Mouse (Mus musculus) activated CD4-positive, CD25-positive, alpha-beta regulatory T cell, adult 4 months (primary cell): ENCODE data around the gene Ntpcr. TPM values are rescaled to one million over a fixed set of nuclear protein-coding genes. Genes with fewer than 3 reads are reported as not detected.
A peak's percentile ranks its signal among the peaks of the same experiment; 100 is the strongest.

Source experiments
- ATAC-seq: one replicate; pipeline ENCODE4 v1.8.0; 2017
- polyA plus RNA-seq, 2 experiments: library from polyadenylated mRNA; unstranded; fragments of 100-300 nt; shearing (Covaris generic); gene quantifications; one replicate each; pipeline ENCODE4 v1.2.1; 2017

Gene Ntpcr
- polyA plus RNA-seq, 2 experiments from 2014 or later: 31.1 to 34.3 TPM

DNA sequence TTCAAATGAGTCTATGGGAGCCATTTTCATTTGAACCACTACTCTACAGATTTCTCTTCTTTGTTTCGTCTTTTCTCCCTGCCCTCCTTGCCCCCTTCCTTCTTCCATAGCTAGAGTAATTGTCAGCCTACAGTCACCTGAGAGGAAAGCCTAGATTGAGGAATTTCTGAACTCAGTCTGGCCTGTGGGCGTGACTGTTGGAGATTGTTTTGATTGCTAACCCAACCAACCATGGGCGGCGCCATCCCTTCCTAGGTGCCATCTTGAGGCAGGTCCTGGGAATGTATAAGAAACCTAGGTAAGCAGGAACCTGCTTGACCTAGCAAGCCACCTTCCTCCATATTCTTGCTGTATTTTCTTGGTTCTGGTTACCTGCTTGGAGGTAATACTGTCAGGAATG lies 3.6 kb upstream of the Ntpcr start:
- no peak for ATAC-seq

DNA sequence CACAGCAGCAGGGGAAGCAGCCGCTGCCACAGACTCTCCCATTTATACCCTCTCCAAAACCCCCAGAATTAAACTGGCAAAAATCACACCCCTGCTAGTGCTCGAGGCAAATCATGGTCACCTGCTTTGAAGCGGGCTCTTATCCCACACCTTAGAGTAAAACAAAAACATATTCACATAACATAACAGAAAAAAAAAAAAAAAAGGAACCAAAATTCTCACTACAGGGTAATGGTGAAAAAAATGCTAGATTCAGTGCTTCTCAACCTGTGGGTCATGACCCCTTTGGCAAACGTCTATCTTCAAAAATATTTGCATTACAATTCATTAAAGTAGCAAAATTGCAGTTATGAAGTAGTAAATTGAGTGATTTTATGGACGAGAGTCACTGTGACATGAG lies 2.8 kb upstream of the Ntpcr start:
- no peak for ATAC-seq

DNA sequence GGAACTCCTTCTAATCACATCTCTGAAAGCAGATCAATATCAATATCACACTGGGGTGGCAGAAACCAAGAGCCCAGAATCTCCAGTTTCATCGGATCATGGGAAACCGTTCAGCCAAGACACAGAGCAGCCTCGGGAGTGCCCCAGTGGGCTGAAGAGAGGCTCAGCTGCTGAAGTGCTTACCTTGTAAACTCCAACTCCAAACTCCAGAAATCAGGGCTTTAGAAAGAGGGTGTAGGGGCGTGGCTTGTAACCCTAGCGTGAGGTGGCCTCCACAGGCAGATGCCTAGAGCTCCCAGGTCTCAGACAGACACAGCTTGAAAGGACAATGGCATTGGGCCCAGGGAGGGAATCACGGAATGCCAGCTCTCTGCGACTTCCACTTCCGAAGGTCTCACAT lies 2.0 kb upstream of the Ntpcr start:
- ATAC-seq: no peak

DNA sequence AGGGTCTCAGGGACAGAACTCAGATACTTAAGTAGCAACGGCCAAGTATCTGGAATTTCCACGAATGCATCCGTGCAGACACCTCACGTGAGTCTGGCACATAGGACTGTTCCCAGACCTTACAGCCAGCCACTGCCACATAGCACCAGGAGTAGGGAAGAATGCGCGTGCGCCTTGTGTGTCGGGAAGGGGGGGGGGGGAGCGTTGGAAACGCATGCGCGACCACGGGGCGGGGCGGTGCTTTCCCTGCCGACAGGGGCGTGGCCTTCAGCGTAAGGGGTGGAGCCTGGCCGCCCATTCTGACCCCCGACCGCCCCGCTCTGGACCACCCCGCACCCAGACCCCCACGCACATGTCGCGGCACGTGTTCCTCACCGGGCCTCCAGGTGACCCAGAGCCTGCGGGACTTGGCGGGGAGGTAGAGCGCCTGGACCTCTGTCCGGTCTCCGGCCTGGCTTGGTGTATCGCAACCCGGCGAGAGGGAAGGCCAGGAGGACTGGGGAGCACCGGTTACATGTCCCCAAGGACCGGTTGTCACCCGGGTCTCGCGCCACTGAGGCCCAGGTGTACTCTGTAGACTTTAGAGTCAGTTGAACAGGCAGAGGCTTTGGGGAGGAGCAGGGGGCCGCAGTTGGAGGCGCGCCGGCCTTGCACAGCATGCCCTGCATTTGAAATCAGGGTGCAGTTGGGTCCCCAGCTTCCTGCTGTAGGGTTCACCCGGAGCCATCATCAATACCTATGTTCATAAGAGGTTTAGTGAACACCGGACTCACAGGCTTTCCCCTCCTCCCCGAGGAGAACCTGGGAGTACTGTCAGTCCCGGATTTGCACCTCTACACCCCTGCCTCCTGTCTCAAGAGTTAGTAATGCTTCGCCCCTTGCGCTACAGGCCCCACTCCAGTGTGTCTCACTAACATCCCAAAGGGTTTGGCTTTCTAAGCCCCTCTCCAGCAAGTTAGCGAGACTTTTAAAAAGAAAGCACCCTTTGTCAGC lies 4.5 kb downstream of the Ntpcr start:
- peak; percentile 71 for ATAC-seq

DNA sequence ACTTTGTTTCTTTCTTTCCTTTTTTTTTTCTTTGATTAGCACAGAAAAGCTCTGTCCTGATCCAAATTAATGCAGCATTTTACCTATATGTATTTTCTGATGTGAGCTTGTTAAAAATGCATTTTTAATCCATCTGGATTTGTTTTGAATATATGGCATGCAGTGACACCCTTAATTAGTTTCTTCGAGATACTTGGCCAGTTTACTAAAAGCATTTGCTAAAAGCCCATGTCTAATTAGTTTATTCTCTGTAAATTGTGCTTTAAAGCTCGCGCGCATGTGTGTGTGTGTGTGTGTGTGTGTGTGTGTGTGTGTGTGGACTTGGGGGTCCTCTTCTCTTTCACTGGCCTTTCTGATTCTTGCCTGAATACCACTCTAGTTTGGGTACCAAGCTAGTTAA lies 9.2 kb downstream of the Ntpcr start:
- ATAC-seq: no peak

DNA sequence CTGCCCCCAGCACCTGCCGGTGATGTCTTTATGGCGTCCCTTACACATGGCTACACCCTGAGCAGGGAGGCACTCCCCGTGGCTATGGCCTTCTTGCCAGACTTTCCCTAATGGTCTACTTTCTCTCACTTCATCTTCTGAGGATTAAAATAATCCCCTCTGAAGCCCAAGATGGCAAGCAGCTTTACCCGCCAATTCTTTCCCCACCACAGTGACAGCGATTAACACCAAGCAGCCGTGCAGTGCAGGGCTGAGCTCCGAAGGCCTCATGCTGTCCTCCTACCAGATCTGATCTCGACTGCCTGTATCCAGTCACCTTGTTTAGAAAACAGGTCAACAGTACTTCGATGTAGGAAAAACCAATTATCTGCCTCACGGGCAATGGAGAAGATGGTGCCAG lies 10.9 kb downstream of the Ntpcr start:
- ATAC-seq: no peak

DNA sequence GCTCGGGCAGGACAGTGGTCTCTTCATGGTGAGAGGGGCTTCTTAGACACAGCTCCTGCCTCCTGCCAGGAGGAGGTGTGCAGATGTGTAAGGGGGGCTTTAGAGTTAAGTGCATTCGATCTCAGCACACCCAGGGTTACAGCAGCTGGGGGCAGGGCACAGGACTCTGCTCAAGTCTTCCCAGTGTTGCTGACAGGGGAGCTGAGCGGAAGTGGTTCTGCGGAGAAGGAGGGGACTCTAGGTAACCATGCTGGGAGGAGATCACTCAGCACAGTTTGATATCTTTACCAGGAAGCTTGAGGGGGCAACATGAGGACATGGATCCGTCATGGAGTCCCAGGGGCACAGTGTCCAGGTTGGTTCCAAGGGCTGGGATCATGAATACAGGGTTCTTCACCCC lies 11.6 kb downstream of the Ntpcr start:
- no peak for ATAC-seq

DNA sequence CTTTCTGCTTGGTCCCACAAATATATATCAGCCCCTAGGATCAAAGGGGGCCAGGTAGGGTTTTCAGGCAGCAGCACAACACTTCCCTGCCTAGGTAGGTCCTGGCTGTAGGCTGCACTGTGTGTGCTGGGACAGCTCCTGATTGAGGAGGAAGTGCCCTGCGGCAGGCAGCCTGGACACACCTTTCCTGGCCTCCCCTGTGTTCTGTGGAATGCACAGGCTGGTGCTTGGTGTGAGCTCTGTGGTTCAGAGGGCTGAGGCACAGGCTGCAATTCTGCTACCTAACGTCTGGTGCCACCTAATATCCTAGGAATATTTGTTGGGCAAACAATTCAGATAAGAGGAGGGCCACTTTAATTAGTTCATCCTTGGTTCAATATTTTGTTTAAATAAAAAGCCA lies 12.1 kb downstream of the Ntpcr start:
- no peak for ATAC-seq

DNA sequence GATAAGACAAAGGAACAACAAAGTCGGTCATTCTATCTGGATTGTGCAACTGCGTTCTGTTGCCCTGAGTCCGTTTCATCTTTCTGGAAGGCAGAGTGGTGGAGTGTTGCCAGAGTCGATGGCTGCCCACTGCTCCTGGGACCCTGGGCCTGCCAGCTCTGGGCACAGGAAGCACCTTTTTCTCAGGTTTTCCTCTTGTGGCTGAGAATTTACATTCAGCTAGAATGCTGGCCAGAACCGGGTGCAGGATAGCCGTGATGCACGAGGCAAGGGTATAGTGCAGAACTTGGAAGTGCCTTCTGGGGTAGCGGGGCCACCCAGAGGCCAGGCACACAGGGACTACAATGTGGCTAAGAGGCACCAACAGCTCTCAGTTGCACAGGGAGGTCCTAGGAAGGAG lies 12.6 kb downstream of the Ntpcr start:
- no peak for ATAC-seq

DNA sequence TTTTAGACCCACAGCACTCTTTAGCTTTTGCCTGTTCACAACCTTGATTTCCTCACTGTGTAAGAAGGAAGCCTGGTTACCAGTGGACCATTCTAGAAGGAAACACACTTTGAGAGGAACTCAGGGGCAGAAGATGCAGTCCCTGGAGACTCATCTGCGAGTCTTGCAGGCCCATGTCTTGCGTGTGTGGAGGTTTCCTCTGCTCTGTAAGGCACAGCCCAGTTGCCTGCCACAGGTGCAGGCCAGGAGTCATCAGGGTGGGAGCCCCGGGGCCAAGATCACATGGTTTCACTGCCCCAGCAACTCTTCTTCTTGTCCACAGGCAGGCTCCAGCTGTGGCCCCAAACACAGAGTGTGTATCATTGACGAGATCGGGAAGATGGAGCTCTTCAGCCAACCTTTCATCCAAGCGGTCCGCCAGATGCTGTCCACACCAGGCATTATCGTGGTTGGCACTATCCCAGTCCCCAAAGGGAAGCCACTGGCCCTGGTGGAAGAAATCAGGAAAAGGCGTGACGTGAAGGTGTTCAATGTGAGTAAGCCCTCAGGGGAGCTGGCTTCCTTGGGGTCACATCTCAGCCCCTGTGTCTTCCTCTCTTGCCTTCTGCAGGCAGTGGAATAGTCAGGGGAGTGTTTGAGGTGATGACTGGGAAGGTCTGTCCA lies 15.3 kb downstream of the Ntpcr start:
- no peak for ATAC-seq

DNA sequence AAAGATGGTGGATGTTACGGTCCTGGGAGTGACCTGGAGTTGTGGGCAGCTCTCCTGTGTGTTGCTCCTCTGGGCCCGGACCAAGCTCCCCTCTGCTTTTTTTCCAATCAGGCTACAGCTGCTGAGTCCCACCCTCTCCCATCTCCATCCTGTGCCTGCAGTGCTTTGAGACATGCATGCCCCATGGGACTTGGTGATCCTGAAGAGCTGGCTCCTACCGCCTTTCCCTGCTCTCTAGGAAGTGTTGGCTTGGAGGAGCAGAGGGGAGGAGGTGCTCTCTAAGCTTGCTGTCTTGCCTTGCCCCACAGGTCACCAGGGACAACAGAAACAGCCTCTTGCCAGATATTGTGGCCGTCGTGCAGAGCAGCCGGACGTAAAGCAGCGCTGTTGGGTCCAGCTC lies 17.6 kb downstream of the Ntpcr start:
- no peak for ATAC-seq

DNA sequence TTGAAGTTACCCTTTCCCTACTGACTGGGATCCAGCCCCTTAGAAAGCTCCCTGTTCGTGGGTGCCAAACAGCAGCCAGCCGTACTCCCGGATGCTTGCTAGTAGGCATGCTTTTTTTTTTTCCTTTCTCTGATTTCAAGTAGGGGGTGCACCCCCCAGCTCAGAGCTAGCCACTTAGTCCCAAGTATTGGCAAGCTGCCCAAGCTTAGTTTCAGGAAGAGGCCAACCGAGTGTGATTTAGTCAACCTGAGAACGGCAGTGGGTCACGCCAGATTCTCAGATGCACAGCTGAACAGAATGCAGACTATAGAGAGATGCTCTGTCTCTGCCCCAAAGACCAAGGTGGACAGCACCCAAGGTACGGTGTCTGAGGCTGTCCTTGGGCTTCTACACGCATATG lies 21.1 kb downstream of the Ntpcr start:
- no peak for ATAC-seq

DNA sequence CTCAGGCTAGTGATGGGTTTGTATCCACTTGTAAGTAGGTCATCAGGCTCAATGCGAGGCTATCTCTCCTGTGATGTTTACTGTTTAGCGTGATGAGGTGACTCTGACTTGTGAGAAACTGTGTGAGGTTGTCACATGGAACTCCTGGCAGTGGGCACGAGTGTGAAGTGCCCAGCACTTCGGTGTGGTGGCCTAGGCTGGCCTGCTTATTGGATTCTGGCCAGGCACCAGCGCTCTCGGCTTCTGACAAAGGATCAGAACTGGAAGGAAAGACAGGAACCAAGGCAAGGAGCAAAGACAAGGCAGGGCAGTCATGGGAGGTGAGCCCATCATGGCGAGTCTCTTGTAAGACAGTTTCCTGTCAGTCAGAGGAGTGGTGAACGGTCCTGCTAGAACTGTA lies 26.1 kb downstream of the Ntpcr start:
- no peak for ATAC-seq

DNA sequence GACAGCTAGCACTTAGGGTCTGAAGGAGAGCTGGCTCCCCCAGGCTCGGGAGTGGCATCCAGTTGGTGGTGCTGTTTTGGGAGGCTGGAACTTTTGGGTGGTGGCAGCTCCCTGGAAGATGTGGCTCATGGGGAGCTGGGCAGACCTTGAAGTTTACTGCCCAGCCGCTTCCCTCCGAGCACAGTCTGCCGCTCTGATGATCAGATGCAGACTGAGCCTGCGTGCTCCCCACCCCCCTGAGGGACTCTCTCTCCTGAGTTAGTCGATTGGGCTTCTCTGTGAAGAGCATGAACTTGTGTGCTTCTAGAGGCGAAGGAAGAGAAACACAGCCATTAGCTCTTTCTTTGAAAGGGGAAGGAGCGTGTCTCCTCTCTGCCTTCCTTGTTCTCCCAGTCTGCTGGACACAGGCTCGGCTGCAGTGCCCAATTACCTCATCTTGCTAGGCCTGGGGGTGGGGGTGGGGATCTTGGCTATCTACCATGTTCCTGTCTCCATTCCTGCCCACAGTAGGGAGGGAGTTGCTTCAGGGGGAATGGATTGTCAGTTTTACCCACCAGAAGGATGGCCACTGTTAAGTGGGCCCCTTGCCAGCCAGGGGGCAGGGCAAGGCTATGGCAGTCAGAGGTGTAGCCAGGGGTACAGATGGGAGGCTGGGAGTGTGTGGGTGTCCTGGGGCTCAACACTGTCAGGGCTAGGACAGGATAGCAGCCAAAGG lies 26.8 kb downstream of the Ntpcr start:
- ATAC-seq: no peak

DNA sequence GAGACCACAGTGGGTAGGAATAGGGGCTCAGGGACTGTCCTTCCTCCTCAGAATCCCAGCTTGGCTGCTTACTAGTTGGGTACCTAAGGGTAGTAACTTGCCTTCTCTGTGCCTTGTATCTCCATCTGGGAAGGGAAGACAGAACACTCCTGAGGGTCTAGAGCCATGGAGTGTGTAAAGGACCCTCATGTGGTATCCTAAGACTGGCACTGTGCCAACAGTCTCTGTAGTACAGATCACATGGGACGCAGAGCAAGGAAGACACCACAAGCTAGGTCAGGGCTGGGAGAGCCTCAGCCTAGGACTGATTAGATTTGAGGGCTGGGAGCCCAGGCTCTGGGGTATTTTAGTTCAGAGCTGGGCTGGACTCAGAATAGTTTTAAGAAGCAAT lies 27.3 kb downstream of the Ntpcr start:
- no peak for ATAC-seq

DNA sequence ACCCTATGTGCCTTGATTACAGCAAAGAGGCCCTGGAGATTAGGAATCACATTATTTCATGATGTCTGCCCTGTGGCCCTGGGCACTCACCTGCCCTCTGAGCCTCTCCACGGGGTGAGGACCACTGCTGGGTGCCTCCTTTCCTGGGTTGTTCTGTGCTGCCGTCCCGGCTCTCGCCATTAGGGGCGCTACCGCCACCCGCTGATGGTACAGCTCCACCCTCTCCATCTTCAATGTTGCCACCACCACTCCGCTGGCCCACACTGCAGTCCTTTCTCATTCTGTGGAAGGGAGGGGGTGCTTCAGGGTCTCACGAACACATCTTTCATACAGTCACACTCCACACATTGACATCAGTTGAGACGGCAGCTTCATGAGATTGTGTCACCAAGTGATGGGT lies 29.3 kb downstream of the Ntpcr start:
- ATAC-seq: no peak

DNA sequence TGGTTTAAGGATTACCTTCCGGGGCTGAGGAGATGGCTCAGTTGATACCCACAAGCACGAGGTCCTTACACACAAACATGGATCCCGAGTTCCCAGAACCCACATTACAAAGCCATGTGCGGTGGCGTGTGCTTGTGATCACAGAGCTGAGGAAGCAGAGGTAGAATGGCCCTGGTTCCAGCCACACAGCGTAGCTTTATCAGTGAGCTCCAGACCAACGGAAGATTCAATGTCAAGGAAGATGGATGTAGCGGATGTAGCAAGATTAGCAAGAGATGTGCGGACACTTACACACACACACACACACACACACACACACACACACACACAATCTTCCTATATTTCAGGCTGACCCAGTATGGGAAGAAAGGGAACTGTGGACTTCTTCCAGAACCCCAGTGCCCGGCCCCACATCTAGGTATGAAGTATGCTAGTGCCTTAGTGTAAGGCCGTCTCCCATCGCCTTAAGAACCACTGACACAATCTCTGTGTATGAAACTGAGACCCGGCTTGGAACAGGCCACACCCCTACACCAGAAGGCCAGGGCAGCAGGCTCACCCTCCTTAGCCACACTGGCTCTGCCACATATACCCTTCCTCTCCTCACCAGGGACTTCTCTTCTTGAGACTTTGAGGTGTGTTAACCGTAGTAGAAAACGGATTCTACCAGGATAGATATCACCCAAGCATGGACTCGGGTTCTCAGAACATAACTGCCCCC lies 33.5 kb downstream of the Ntpcr start:
- ATAC-seq: no peak

DNA sequence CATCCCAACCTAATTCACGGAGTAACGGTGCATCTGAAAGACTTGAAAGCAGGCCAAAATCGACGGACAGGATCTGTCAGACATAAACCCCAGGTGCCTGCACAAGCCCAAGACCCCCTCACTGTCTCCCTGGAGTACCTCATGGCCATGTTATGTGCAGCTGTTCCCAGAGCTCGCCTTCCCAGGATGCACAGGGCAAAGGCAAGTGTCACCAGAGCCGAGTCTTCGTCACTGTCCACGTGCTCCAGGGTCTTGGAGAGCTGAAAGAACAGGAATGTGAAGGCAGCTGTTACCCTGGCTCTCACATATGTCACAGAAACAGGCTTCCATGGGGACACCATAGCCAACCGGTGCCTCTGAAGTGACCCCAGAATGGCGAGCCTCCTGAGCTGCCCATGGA lies 38.3 kb downstream of the Ntpcr start:
- ATAC-seq: no peak

DNA sequence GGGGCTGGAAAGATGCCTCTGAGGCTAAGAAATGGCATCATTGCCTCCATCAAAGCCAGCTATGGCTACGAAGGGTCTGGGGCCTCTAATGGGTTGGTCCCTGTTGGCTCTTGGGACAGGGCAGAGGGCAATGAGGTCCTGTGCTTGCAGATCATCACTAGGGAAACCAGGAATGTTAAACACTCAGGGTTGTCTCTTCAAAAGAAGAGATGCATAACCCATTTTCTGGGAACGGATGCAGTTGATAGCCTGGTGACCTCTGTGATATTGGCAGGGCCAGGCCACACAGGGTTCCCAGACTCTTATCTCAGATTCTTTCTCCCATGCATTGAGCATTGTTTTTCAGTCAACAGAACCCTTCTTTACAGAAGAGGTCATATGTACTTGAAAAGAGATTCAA lies 42.5 kb downstream of the Ntpcr start:
- ATAC-seq: no peak

DNA sequence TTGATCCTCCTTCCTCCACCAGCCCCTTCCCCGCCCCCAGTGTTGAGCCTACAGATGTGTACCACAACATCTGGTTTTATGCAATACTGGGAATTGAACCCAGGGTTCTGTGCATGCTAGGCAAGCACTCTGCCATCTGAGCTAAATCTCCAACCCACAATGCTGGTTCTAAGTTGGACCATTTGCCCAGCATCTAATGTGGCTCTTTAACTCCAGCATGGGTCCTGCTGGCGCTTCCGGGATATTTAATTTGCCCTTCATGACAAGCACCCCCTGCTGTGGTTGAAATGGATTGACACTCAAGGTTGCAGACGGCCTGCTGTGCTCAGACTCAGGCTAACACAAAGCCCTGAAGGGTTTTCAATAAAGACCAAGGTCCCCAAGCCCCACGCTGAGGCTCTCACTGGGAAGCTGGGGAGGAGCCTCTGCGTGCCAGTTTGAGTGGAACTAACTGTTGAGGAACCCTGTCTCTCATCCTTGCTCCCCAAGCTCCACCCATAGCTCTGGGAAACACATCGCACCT lies 43.6 kb downstream of the Ntpcr start:
- no peak for ATAC-seq

DNA sequence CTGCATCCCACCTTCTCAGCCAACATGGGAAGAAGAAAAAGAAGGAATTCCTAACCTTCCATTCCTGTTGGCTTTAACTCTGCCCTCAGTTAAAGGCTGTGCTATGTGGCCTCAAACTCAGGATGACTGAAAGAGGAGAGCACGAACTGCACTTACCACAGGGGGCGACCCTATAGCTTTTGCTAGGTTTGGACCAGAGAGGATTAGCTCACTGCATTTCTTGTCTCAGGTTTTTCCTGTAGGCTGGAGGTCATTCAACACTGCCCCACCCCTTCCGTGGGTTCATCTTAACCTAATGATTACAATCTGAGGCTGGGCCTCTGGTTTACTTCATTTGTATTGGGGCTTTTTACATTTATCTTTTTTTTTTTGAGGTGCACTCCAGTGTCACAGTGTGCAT lies 45.3 kb downstream of the Ntpcr start:
- no peak for ATAC-seq

DNA sequence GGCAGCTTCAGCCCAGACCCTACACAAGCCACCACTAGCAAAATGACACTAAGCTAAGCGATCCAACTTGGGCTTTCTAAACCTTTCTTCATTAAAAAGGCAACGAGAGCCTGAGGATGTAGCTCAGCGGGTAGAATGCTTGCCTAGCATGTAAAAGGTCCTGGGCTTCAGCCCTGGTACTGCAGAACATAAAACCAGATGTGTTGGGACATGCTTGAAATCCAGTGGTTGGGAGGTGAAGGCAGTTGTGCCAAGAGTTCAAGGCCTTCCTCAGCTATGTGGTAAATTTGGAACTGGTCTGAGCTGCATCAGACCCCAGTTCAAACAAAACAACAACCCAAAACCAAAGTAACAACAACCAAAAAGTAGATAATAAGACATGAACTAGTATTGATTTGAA lies 46.6 kb downstream of the Ntpcr start:
- no peak for ATAC-seq

DNA sequence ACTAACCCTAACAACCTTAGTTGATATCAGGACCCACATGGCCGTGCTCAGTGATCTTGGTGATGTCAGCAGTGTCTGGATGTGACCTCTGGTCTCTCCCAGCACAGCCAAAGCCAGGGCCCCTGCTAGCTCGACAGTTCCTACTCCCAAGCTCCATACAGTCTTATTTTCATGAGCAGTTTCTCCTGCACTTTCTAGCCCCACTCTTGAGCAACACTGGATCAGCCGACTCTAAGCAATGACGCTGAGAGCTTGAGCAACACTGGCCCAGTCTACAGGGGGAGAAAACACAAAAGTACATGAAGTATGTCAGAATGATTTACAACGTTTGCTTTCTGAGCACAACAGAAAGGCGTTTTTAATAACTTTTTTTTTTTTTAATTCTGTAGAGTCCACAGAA lies 47.0 kb downstream of the Ntpcr start:
- no peak for ATAC-seq
